Mouse (Mus musculus) C2C12 (cell line): ENCODE data around the gene Nsun2.
"Not testable (repeated sequence)": the region's sequence is repeated elsewhere in the genome, so short reads cannot be mapped to it uniquely, and the experiment has no call there.

Source experiments
- CTCF ChIP-seq: IDR thresholded peaks from one replicate; pipeline ENCODE4 v1.5.1; 2011; ENCODE audit not compliant: control insufficient read depth, insufficient read depth, insufficient read length
- USF1 ChIP-seq: IDR thresholded peaks from one replicate; pipeline ENCODE4 v1.6.1; 2011; ENCODE audit warnings: low read depth, mild to moderate bottlenecking, control low read depth, moderate library complexity

- TF ChIP-seq CTCF, USF1: not testable (repeated sequence)
These were observed 102.3 kb downstream of the Nsun2 start for GRCm38 (mm10) chr13:69635836-69636235.
